Mouse (Mus musculus): Measurements from ENCODE around the gene Edem2. TPM values are rescaled to one million over a fixed set of nuclear protein-coding genes. Genes with fewer than 3 reads are reported as not detected.

The Edem2 gene
- total and polyA plus RNA-seq, 2 experiments: 45.8 to 71.6 TPM

GRCm38 (mm10) chr2:155775685-155776263 lies 46.5 kb upstream of the Edem2 start:
- no peak for DNase-seq (ENCODE audit: extremely low read depth, low read depth, low spot score)

DNA sequence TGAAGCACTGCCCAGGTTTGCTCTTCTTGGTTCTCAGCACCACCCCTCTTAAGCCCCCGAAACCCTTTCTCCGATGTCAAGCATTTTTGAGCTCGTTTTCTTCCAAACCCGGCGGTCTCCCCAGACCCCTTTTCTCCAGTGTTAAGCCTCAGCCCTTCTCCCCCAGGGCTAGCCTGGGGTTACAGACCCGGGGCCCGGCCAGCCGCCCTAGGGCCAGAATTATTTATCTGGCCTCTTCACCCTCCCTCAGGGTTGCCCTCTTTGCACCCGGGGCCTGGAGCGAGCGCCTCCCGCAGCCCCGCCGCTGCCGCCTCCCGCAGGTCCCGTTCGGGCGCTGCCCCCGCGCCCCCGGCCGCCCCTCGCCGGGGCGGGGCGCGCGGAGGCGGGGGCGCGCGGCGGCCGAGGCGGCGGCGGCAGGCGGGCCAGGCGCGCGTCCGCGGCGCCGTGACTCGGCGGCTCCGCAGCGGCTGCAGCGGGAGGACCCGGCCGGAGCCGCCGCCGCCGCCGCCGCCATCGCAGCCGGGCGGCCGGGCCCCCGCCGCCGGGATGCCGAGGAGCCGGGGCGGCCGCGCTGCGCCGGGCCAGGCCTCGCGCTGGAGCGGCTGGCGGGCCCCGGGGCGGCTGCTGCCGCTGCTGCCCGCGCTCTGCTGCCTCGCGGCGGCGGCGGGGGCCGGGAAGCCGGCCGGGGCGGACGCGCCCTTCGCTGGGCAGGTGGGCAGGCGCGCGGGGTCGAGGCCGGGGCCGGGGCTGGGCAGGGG lies 45.8 kb upstream of the Edem2 start, which contains the start of gene Mmp24:
Gene Mmp24, plus strand, starts transcription at position 416 of the 758 bp plus-strand sequence.
- 30% methylated on average over 95 of the region's 100 CpGs for WGBS

More at GRCm38 (mm10) chr2:155775685-155776263, 46.5 kb upstream of the Edem2 start:
- H3K9ac ChIP-seq (ENCODE audit: low read depth, low read length): no peak overlapping the region
- H3K4me1 ChIP-seq (ENCODE audit: control insufficient read depth, insufficient read depth, low read length): no peaks in the 10 kb centered on the region
- H3K4me3 ChIP-seq (ENCODE audit: insufficient read depth, low read depth, low read length): peak overlapping the region; percentile 17; the same call in 1 of the 2 replicates
- WGBS: 4% methylated on average over 43 of the region's 44 CpGs
- no peaks in the 10 kb centered on the region for H3K79me2 ChIP-seq (ENCODE audit: control insufficient read depth, insufficient read depth, low read length)
- peaks cover 6% of the 10 kb centered on the region; the same call in 1 of the 2 replicates for H3K27me3 ChIP-seq (ENCODE audit: control insufficient read depth, insufficient read depth, low read length)
- no peaks in the 10 kb centered on the region for H3K36me3 ChIP-seq (ENCODE audit: control insufficient read depth, insufficient read depth, low read length)
- TF ChIP-seq POLR2A (IDR thresholded peaks at IDR 0.05; ENCODE audit: extremely low read depth, insufficient read depth, low read length): no peak
- no peak for TF ChIP-seq CTCF (IDR thresholded peaks at IDR 0.05; ENCODE audit: low read depth, low read length)
- H3K27ac ChIP-seq (replicated peaks; ENCODE audit: insufficient read depth, low read depth, low read length): no peak overlapping the region

GRCm38 (mm10) chr2:155774261-155774926 lies 45.1 kb upstream of the Edem2 start:
- H3K9ac ChIP-seq (ENCODE audit: low read depth, low read length): no peak overlapping the region
- H3K27me3 ChIP-seq (ENCODE audit: control insufficient read depth, insufficient read depth, low read length): peaks cover 6% of the 10 kb centered on the region; the same call in 1 of the 2 replicates
- no peak for DNase-seq (ENCODE audit: extremely low read depth, low read depth, low spot score)
- no peaks in the 10 kb centered on the region for H3K36me3 ChIP-seq (ENCODE audit: control insufficient read depth, insufficient read depth, low read length)
- H3K79me2 ChIP-seq (ENCODE audit: control insufficient read depth, insufficient read depth, low read length): no peaks in the 10 kb centered on the region
- H3K4me1 ChIP-seq (ENCODE audit: control insufficient read depth, insufficient read depth, low read length): no peaks in the 10 kb centered on the region
- no peak overlapping the region for H3K27ac ChIP-seq (replicated peaks; ENCODE audit: insufficient read depth, low read depth, low read length)
- 55% methylated on average over 11 of the region's 11 CpGs for WGBS
- no peak overlapping the region for H3K4me3 ChIP-seq (ENCODE audit: insufficient read depth, low read depth, low read length)
- TF ChIP-seq POLR2A (IDR thresholded peaks at IDR 0.05; ENCODE audit: extremely low read depth, insufficient read depth, low read length) (no peak), CTCF (IDR thresholded peaks at IDR 0.05; ENCODE audit: low read depth, low read length) (no peak)

More for the DNA sequence above, 45.8 kb upstream of the Edem2 start, which contains the start of gene Mmp24:
- Histone ChIP-seq H3K9ac (ENCODE audit: low read depth, low read length) (no peak within 1 kb of the TSS), H3K4me1 (ENCODE audit: control insufficient read depth, insufficient read depth, low read length) (no peaks in the 10 kb centered on the region), H3K36me3 (ENCODE audit: control insufficient read depth, insufficient read depth, low read length) (no peaks in the 10 kb centered on the region), H3K27ac (replicated peaks; ENCODE audit: insufficient read depth, low read depth, low read length) (no peak within 1 kb of the TSS), H3K4me3 (ENCODE audit: insufficient read depth, low read depth, low read length) (peak within 1 kb of the TSS; percentile 17; the same call in 1 of the 2 replicates), H3K27me3 (ENCODE audit: control insufficient read depth, insufficient read depth, low read length) (peaks cover 6% of the 10 kb centered on the region; the same call in 1 of the 2 replicates), H3K79me2 (ENCODE audit: control insufficient read depth, insufficient read depth, low read length) (no peaks in the 10 kb centered on the region)
- DNase-seq (ENCODE audit: extremely low read depth, low read depth, low spot score): no peak
- TF ChIP-seq POLR2A (IDR thresholded peaks at IDR 0.05; ENCODE audit: extremely low read depth, insufficient read depth, low read length) (no peak), CTCF (IDR thresholded peaks at IDR 0.05; ENCODE audit: low read depth, low read length) (no peak)

GRCm38 (mm10) chr2:155773664-155774063 lies 44.4 kb upstream of the Edem2 start:
- no peaks in the 10 kb centered on the region for H3K36me3 ChIP-seq (ENCODE audit: control insufficient read depth, insufficient read depth, low read length)
- no peaks in the 10 kb centered on the region for H3K79me2 ChIP-seq (ENCODE audit: control insufficient read depth, insufficient read depth, low read length)
- 52% methylated on average over 4 of the region's 4 CpGs for WGBS
- H3K27ac ChIP-seq (replicated peaks; ENCODE audit: insufficient read depth, low read depth, low read length): no peak overlapping the region
- no peaks in the 10 kb centered on the region for H3K4me1 ChIP-seq (ENCODE audit: control insufficient read depth, insufficient read depth, low read length)
- no peak overlapping the region for H3K9ac ChIP-seq (ENCODE audit: low read depth, low read length)
- H3K4me3 ChIP-seq (ENCODE audit: insufficient read depth, low read depth, low read length): no peak overlapping the region
- H3K27me3 ChIP-seq (ENCODE audit: control insufficient read depth, insufficient read depth, low read length): peaks cover 6% of the 10 kb centered on the region; the same call in 1 of the 2 replicates
- DNase-seq (ENCODE audit: extremely low read depth, low read depth, low spot score): no peak
- TF ChIP-seq POLR2A (IDR thresholded peaks at IDR 0.05; ENCODE audit: extremely low read depth, insufficient read depth, low read length) (no peak), CTCF (IDR thresholded peaks at IDR 0.05; ENCODE audit: low read depth, low read length) (no peak)

DNA sequence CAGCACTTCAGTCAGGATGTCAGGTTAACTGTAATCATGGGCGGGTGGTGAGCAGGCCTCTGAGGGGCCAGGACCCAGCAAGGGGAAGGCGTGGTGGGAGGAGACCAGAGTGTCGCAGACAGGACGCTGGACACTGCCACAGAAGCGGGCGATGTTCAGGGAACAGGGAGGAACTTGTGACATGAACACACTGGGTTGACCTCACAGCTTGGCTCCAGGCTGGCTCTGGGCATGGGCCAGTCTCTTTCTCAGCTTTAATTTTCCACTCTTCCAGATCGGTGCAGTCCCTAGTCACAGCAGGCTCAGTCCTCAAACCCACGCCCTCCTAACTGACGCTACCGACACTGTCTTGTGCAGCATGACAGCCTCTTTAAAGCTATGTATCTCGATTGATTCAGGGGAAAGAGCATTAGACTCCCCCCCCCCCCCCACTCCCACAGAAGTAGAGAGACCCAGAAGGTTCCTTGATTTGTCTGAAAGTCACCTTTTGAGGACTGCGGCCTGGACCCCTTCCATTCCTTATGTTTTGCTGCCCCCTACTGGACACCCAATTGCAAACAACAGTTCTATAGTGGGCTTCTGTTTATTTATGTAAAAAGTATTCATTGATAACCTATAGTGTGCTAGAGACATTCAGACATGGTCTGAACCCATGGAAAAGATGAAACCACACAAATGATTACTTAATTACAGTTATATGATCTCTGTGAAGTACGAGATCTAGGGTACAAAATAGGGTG lies 35.6 kb upstream of the Edem2 start:
- H3K36me3 ChIP-seq (ENCODE audit: control insufficient read depth, insufficient read depth, low read length): no peaks in the 10 kb centered on the region
- H3K4me1 ChIP-seq (ENCODE audit: control insufficient read depth, insufficient read depth, low read length): no peaks in the 10 kb centered on the region
- 57% methylated on average over 13 of the region's 13 CpGs for WGBS
- no peak overlapping the region for H3K9ac ChIP-seq (ENCODE audit: low read depth, low read length)
- H3K27ac ChIP-seq (replicated peaks; ENCODE audit: insufficient read depth, low read depth, low read length): no peak overlapping the region
- DNase-seq (ENCODE audit: extremely low read depth, low read depth, low spot score): peak; percentile 33
- no peak overlapping the region for H3K4me3 ChIP-seq (ENCODE audit: insufficient read depth, low read depth, low read length)
- H3K27me3 ChIP-seq (ENCODE audit: control insufficient read depth, insufficient read depth, low read length): no peaks in the 10 kb centered on the region
- no peaks in the 10 kb centered on the region for H3K79me2 ChIP-seq (ENCODE audit: control insufficient read depth, insufficient read depth, low read length)
- TF ChIP-seq CTCF (IDR thresholded peaks at IDR 0.05; ENCODE audit: low read depth, low read length) (no peak; the same call in 1 of the 2 replicates), POLR2A (IDR thresholded peaks at IDR 0.05; ENCODE audit: extremely low read depth, insufficient read depth, low read length) (no peak)

All from liver, adult 2 months (tissue).